Mouse (Mus musculus) ES-E14 (cell line): ENCODE results near the gene Tbc1d32. TPM values are rescaled to one million over a fixed set of nuclear protein-coding genes. Genes with fewer than 3 reads are reported as not detected.

Source experiments
- DNase-seq: peaks from one replicate; pipeline ENCODE4 v3.0.0-alpha.2; 2013; ENCODE audit warnings: low read depth, low spot score
- H3K27ac ChIP-seq: 2 replicates; pipeline ENCODE4 v1.5.1; 2012; ENCODE audit warnings: low read depth, mild to moderate bottlenecking, low read length, moderate library complexity, mixed read lengths; ENCODE audit not compliant: poor library complexity, insufficient read depth, severe bottlenecking
- H3K36me3 ChIP-seq: 2 replicates; pipeline ENCODE4 v1.6.1; 2012; ENCODE audit warnings: mild to moderate bottlenecking, low read length, moderate library complexity, mixed read lengths; ENCODE audit not compliant: control insufficient read depth, poor library complexity, insufficient read depth, severe bottlenecking
- H3K4me1 ChIP-seq, 2 experiments: fragments of 150-350 bp in 1 of 2; sonication (generic) in 1 of 2; 2 replicates each; pipeline ENCODE4 v1.6.1; 2012; ENCODE audit warnings: low read length in 2 of 2, mild to moderate bottlenecking in 1 of 2, mixed read lengths in 1 of 2; ENCODE audit not compliant: control insufficient read depth in 2 of 2, insufficient read depth in 2 of 2, poor library complexity in 1 of 2
- H3K4me3 ChIP-seq, 2 experiments: fragments of 150-350 bp in 1 of 2; sonication (generic) in 1 of 2; 2 replicates each; pipeline ENCODE4 v1.5.1; 2012; ENCODE audit warnings: low read length in 2 of 2, low read depth in 1 of 2, mild to moderate bottlenecking in 1 of 2, mixed read lengths in 1 of 2; ENCODE audit not compliant: insufficient read depth in 1 of 2, poor library complexity in 1 of 2, severe bottlenecking in 1 of 2
- H3K9ac ChIP-seq: 2 replicates; pipeline ENCODE4 v1.6.1; 2012; ENCODE audit warnings: low read depth, mild to moderate bottlenecking, low read length, mixed read lengths; ENCODE audit not compliant: poor library complexity, insufficient read depth, severe bottlenecking
- H3K9me3 ChIP-seq: fragments of 150-350 bp; sonication (generic); 2 replicates; pipeline ENCODE4 v1.6.1; 2012; ENCODE audit warnings: low read depth, mild to moderate bottlenecking, low read length; ENCODE audit not compliant: control insufficient read depth, insufficient read depth
- CHD2 ChIP-seq: IDR thresholded peaks from 2 replicates; pipeline ENCODE4 v1.6.1; 2014; ENCODE audit warnings: mild to moderate bottlenecking, low read depth, low read length, inconsistent platforms
- HCFC1 ChIP-seq: IDR thresholded peaks from 2 replicates; pipeline ENCODE4 v1.6.1; 2012; ENCODE audit warnings: low read length, inconsistent platforms, borderline replicate concordance; ENCODE audit not compliant: insufficient read depth
- MAFK ChIP-seq: IDR thresholded peaks from 2 replicates; pipeline ENCODE4 v1.6.1; 2014; ENCODE audit warnings: mild to moderate bottlenecking, low read depth, low read length, inconsistent platforms; ENCODE audit not compliant: insufficient read depth
- ZC3H11A ChIP-seq: IDR thresholded peaks from 2 replicates; pipeline ENCODE4 v1.6.1; 2012; ENCODE audit warnings: low read depth, mild to moderate bottlenecking, inconsistent platforms, low read length, borderline replicate concordance
- ZNF384 ChIP-seq: IDR thresholded peaks from 2 replicates; pipeline ENCODE4 v1.6.1; 2012; ENCODE audit warnings: low read depth, low read length, inconsistent platforms
- in situ Hi-C, 2 experiments: fragments of 600-800 bp; cut with MboI; formaldehyde crosslinking; loops; one replicate each; pipeline ENCODE4 v1.15.1; 2025; ENCODE audit warnings: low sequenced_read_pairs in 2 of 2, inconsistent platforms in 1 of 2; ENCODE audit not compliant: unreplicated experiment in 2 of 2
- total RNA-seq: library from RNA; depleted of rRNA; stranded (reverse); fragments of 300-350 nt; gene quantifications from 2 replicates; pipeline ENCODE4 v1.2.3, GENCODE M21; 2012; rRNA removed

Tbc1d32 gene
- 6.1 and 6.7 TPM in 2 replicates for total RNA-seq

- TF ChIP-seq MAFK (no peak), ZNF384 (no peak), HCFC1 (no peak; the same call in 1 of the 2 replicates), ZC3H11A (no peak), CHD2 (no peak)
- in situ Hi-C loops, result no loop called here
Measured at GRCm38 (mm10) chr10:56228568-56229209, at the start of gene Tbc1d32. Tbc1d32 (minus strand) TSS chr10:56228689.

GRCm38 (mm10) chr10:56227771-56228275, 666 bp downstream of the Tbc1d32 start:
- H3K4me1 ChIP-seq, result no peaks in the 10 kb centered on the region
- no peak overlapping the region; the same call in 1 of the 2 replicates for H3K9ac ChIP-seq
- in situ Hi-C loops, result no loop called here
- no peaks in the 10 kb centered on the region for H3K9me3 ChIP-seq
- peak overlapping the region; percentile 72 to 82; a peak in 3 of 4 replicates for H3K4me3 ChIP-seq
- DNase-seq, result no peak
- H3K36me3 ChIP-seq, result no peaks in the 10 kb centered on the region
- H3K27ac ChIP-seq, result no peak overlapping the region
- no peak for TF ChIP-seq ZNF384
- TF ChIP-seq ZC3H11A, result no peak
- no peak for TF ChIP-seq CHD2
- TF ChIP-seq MAFK, result no peak
- no peak for TF ChIP-seq HCFC1

More at GRCm38 (mm10) chr10:56228568-56229209, at the start of gene Tbc1d32:
- Histone ChIP-seq H3K27ac (peak within 1 kb of the TSS; percentile 86), H3K4me1 (no peaks in the 10 kb centered on the region), H3K9me3 (no peaks in the 10 kb centered on the region), H3K9ac (peak within 1 kb of the TSS; percentile 72), H3K4me3 (peak within 1 kb of the TSS; percentile 72 to 82), H3K36me3 (no peaks in the 10 kb centered on the region)
- DNase-seq, result peak; percentile 85

- H3K27ac ChIP-seq, result no peak overlapping the region
- H3K36me3 ChIP-seq, result no peaks in the 10 kb centered on the region
- TF ChIP-seq CHD2, result no peak
- TF ChIP-seq HCFC1, result no peak
- TF ChIP-seq ZC3H11A, result no peak
- TF ChIP-seq MAFK, result no peak
- TF ChIP-seq ZNF384, result no peak
- H3K9me3 ChIP-seq, result no peaks in the 10 kb centered on the region
- DNase-seq, result no peak
- in situ Hi-C loops, result no loop called here
- no peaks in the 10 kb centered on the region for H3K4me1 ChIP-seq
- H3K4me3 ChIP-seq, result no peak overlapping the region
- no peak overlapping the region for H3K9ac ChIP-seq
Measured at GRCm38 (mm10) chr10:56215797-56216196, 12.7 kb downstream of the Tbc1d32 start.

GRCm38 (mm10) chr10:56210343-56210742, 18.1 kb downstream of the Tbc1d32 start:
- Histone ChIP-seq H3K4me1 (no peaks in the 10 kb centered on the region), H3K9ac (no peak overlapping the region), H3K27ac (no peak overlapping the region), H3K4me3 (no peak overlapping the region), H3K9me3 (no peaks in the 10 kb centered on the region), H3K36me3 (no peaks in the 10 kb centered on the region)
- no peak for DNase-seq
- in situ Hi-C loops, result no loop called here
- TF ChIP-seq HCFC1 (no peak), MAFK (no peak), ZC3H11A (no peak), ZNF384 (no peak), CHD2 (no peak)
